Mouse (Mus musculus) intestine, embryonic 16.5 days (tissue): ENCODE results near the gene Elmod2. TPM values are rescaled to one million over a fixed set of nuclear protein-coding genes. Genes with fewer than 3 reads are reported as not detected.

ENCODE experiments used
- ATAC-seq: fragments of 200-750 bp; cut with Nextera tagmentation; 2 replicates; pipeline ENCODE4 v1.8.0; 2017; ENCODE audit warnings: moderate TSS enrichment, moderate library complexity
- H3K27ac ChIP-seq: fragments of 300-500 bp; sonication (generic); 2 replicates; pipeline ENCODE4 v1.5.1; 2014; ENCODE audit warnings: mild to moderate bottlenecking, low read length
- H3K27me3 ChIP-seq: fragments of 300-500 bp; sonication (generic); replicated peaks from 2 replicates; pipeline ENCODE4 v1.6.1; 2014; ENCODE audit warnings: low read length, control low read depth, mixed read lengths; ENCODE audit not compliant: control insufficient read depth, insufficient read depth
- H3K36me3 ChIP-seq: fragments of 300-500 bp; sonication (generic); 2 replicates; pipeline ENCODE4 v1.6.1; 2014; ENCODE audit warnings: low read length, control low read depth; ENCODE audit not compliant: control insufficient read depth, insufficient read depth
- H3K4me1 ChIP-seq: fragments of 300-500 bp; sonication (generic); 2 replicates; pipeline ENCODE4 v1.6.1; 2014; ENCODE audit warnings: low read length, control low read depth, mixed read lengths; ENCODE audit not compliant: control insufficient read depth, insufficient read depth
- H3K4me2 ChIP-seq: fragments of 300-500 bp; sonication (generic); 2 replicates; pipeline ENCODE4 v1.6.1; 2014; ENCODE audit warnings: low read depth, low read length, control low read depth
- H3K4me3 ChIP-seq: fragments of 300-500 bp; sonication (generic); 2 replicates; pipeline ENCODE4 v1.5.1; 2014; ENCODE audit warnings: mild to moderate bottlenecking, low read length
- H3K9ac ChIP-seq: fragments of 300-500 bp; sonication (generic); 2 replicates; pipeline ENCODE4 v1.6.1; 2014; ENCODE audit warnings: low read depth, low read length
- H3K9me3 ChIP-seq: fragments of 300-500 bp; sonication (generic); 2 replicates; pipeline ENCODE4 v1.6.1; 2016; ENCODE audit warnings: low read length, control low read depth; ENCODE audit not compliant: control insufficient read depth
- WGBS: fragments of 180-500 bp; shearing (Covaris S2); extraction: QIAGEN DNeasy Blood & Tissue Kit; methylation state at CpG from one replicate; pipeline ENCODE4 v1.1.7; 2014; 5-methylcytosine and 5-hydroxymethylcytosine counted together
- polyA plus RNA-seq: library from polyadenylated mRNA; unstranded; fragments of >200 nt; fragmentation: Nextera tagmentation; extraction: Ambion mirVana; gene quantifications from 2 replicates; pipeline ENCODE4 v1.2.1, GENCODE M21; 2015

The Elmod2 gene
- 10.0 and 11.6 TPM in 2 replicates for polyA plus RNA-seq

DNA sequence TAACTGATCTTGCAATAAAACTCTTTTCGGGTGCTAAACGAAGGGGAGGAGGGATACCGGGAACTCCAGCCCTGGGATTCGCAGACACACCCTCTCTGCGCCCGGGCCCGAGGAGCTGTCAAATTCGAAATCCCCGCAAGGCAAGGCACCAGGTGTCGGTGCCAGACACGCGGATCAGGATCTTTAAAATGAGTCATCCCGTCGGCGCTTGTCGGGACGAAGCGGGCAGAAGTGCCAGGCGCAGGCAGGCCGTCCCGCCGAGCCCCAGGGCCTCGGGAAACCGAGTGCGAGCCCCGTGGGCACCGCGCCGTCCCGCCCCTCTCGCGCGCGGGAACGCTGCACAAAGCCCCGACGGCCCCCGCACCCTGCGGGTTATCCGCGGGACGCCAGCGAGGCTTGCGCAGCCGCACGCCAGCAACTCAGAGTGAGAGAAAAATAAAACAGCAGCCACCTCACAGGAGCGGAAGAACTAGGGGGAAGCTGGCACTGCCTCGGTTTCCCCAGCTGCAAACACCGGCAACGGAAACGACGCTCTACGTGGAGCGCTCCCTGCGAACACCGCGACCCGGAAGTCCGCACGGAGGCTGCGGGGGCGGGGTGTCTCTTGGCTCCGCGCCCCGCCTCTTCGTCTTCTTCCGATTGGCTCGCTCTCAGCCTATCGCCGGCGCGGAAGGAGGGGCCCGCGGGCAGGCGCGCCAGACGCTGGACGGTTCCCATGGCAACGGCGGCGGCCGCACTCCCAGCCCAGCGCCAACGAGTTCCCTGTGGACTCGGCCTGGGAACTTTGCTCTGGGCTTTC, at the start of gene Elmod2:
Gene Elmod2, minus strand, starts transcription at position 588 of the 799 bp plus-strand sequence.
- no peaks in the 10 kb centered on the region; the same call in 1 of the 2 replicates for H3K27me3 ChIP-seq
- no peaks in the 10 kb centered on the region for H3K9me3 ChIP-seq
- no peaks in the 10 kb centered on the region for H3K4me1 ChIP-seq
- peak within 1 kb of the TSS; percentile 51; the same call in 1 of the 2 replicates for H3K27ac ChIP-seq
- WGBS: under 1% methylated on average over 85 of the region's 85 CpGs
- peak within 1 kb of the TSS; percentile 93 for H3K4me3 ChIP-seq
- H3K4me2 ChIP-seq: peak within 1 kb of the TSS; percentile 93
- H3K36me3 ChIP-seq: no peaks in the 10 kb centered on the region
- ATAC-seq: peak; percentile 99
- H3K9ac ChIP-seq: peak within 1 kb of the TSS; percentile 89

DNA sequence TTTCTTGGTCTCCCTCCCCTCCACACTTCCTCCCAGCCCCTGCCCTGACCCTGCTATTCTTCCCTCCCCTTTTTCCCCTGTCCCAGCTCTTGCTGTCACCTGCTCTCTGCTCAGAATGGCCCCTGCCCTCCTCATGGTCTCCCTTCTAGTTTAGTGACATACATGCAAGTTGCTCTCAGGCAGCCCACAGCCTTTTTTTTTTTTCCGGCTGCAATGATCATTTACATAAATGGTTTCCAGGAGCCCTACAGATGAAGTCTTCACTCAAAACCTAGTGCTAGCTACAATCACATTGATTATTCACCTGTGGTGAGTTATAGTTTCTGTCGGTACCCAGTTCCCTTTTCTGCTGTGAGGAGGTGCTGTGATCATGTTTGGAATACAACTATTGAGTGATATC, 48.7 kb upstream of the Elmod2 start:
- H3K36me3 ChIP-seq: no peaks in the 10 kb centered on the region
- 84% methylated on average over 2 of the region's 2 CpGs for WGBS
- ATAC-seq: no peak

GRCm38 (mm10) chr8:83380141-83380540, 47.9 kb upstream of the Elmod2 start:
- Histone ChIP-seq H3K4me2 (no peak overlapping the region), H3K27ac (no peak overlapping the region), H3K4me1 (no peaks in the 10 kb centered on the region), H3K36me3 (no peaks in the 10 kb centered on the region), H3K9ac (no peak overlapping the region), H3K4me3 (no peak overlapping the region), H3K27me3 (no peaks in the 10 kb centered on the region), H3K9me3 (no peaks in the 10 kb centered on the region)
- WGBS: 46% methylated on average over 4 of the region's 4 CpGs
- no peak for ATAC-seq

More for the DNA sequence above, 48.7 kb upstream of the Elmod2 start:
- Histone ChIP-seq H3K9me3 (no peaks in the 10 kb centered on the region), H3K4me3 (no peak overlapping the region), H3K4me1 (no peaks in the 10 kb centered on the region), H3K4me2 (no peak overlapping the region), H3K27me3 (no peaks in the 10 kb centered on the region), H3K9ac (no peak overlapping the region), H3K27ac (no peak overlapping the region)

- H3K36me3 ChIP-seq: no peaks in the 10 kb centered on the region
- ATAC-seq: no peak
These were observed 44.9 kb upstream of the Elmod2 start for GRCm38 (mm10) chr8:83377231-83377630.

DNA sequence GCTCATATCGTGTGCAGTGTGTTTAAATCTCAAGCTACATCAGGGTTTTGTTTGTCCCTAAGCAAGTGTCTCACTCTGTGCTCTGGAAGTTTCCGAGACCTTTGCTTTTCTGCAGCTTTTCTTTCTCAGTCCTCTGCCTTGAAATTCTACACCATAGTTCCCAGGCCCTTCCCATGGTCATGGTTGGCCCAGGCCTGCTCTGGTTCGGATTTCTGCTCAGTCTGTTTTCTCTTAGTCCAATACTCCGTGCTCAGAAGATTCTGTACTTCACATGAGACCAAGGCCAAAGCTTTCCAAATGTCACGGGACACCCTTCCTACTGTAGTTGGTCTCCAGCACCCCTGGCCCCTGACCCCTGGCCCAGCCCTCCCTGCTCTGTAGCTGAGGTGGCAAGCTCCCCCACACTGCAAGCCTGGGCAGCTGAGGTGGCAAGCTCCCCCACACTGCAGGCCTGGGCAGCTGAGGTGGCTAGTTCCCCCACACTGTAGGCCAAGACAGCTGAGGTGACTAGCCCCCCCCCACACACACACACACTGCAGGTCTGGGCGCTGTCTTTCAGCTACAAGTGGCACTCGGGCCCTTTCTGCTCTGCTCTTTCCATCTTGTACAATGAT, 31.0 kb upstream of the Elmod2 start:
- ATAC-seq: no peak

More at GRCm38 (mm10) chr8:83377231-83377630, 44.9 kb upstream of the Elmod2 start:
- Histone ChIP-seq H3K9me3 (no peaks in the 10 kb centered on the region), H3K9ac (no peak overlapping the region), H3K4me2 (no peak overlapping the region), H3K27me3 (no peaks in the 10 kb centered on the region), H3K4me1 (no peaks in the 10 kb centered on the region), H3K4me3 (no peak overlapping the region), H3K27ac (no peak overlapping the region)

DNA sequence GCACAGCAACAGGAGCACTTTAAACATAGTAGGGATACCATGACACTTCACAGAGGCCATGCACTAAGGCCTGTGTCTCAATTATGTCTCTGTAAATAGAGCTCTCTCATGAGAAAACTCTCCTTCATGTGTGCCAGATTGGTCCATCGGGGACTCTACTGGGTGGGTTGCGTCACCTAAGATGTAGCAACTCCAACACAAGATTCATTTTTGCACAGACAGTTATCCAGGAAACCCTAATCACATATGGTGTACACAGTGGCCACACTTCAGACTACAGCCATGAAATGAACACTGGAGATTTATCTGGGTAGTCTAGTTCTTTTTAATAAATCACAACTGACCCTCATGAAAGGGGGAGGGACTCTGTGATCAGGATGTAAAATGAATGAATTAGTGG, 19.0 kb upstream of the Elmod2 start:
- no peak overlapping the region for H3K27ac ChIP-seq
- H3K36me3 ChIP-seq: no peaks in the 10 kb centered on the region
- no peak overlapping the region for H3K9ac ChIP-seq
- H3K4me3 ChIP-seq: no peak overlapping the region
- H3K4me1 ChIP-seq: no peaks in the 10 kb centered on the region
- WGBS: 95% methylated on average over 2 of the region's 2 CpGs
- no peak overlapping the region for H3K4me2 ChIP-seq
- no peak for ATAC-seq
- no peaks in the 10 kb centered on the region for H3K27me3 ChIP-seq
- H3K9me3 ChIP-seq: no peaks in the 10 kb centered on the region

More for the DNA sequence above, 31.0 kb upstream of the Elmod2 start:
- Histone ChIP-seq H3K9ac (no peak overlapping the region), H3K4me1 (no peaks in the 10 kb centered on the region), H3K4me2 (no peak overlapping the region), H3K27me3 (no peaks in the 10 kb centered on the region), H3K9me3 (no peaks in the 10 kb centered on the region), H3K4me3 (no peak overlapping the region), H3K36me3 (no peaks in the 10 kb centered on the region), H3K27ac (no peak overlapping the region)
- WGBS: 67% methylated on average over 7 of the region's 7 CpGs

DNA sequence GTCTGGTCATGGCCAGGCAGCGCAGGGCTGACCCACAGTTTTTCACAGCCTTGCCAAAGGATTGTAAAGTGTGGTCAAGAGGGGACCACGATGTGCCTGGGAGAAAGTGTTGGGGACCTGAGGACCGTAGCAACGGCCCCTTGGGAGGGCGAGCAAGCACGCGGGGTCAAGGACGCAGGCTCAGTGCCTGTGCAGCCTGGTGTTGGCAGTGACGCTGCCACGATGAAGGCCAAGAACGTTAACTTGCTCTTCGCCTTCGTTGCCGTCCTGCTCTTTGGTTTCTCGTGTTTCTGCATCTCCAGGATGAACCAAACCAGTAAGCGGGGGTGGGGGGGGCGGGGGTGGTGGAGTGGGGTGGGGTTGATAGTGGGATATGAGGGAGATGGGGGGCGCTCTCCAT, 16.0 kb upstream of the Elmod2 start, which contains the start of gene Mgat4d:
Gene Mgat4d, plus strand, starts transcription at position 209 of the 400 bp plus-strand sequence.
- Histone ChIP-seq H3K27ac (no peak within 1 kb of the TSS), H3K9ac (no peak within 1 kb of the TSS), H3K9me3 (no peaks in the 10 kb centered on the region), H3K4me3 (no peak within 1 kb of the TSS), H3K4me2 (no peak within 1 kb of the TSS), H3K4me1 (no peaks in the 10 kb centered on the region), H3K27me3 (no peaks in the 10 kb centered on the region), H3K36me3 (no peaks in the 10 kb centered on the region)
- whole genome bisulfite sequencing: 80% methylated on average over 17 of the region's 18 CpGs
- ATAC-seq: no peak

DNA sequence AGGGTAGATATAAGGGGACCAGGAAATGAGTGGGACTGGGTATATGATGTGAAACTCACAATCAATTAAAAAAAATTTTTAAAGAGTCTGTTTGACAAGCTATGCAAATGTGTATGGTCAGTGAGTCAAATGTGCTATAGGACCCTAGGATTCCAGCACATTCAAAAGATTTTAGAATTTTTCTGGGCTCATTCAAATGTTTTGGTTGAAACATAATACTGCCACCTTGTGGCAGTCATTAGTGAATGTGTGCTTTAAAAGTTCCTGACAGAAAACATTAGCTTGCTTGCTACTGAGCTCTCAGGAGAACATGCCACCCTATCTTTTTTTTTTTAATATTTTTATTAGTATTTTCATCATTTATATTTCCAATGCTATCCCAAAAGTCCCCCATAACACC, 10.4 kb upstream of the Elmod2 start:
- H3K9ac ChIP-seq: no peak overlapping the region
- H3K9me3 ChIP-seq: no peaks in the 10 kb centered on the region
- H3K27ac ChIP-seq: no peak overlapping the region
- no peak overlapping the region for H3K4me3 ChIP-seq
- H3K4me1 ChIP-seq: no peaks in the 10 kb centered on the region
- no peaks in the 10 kb centered on the region for H3K36me3 ChIP-seq
- no peak for ATAC-seq
- H3K4me2 ChIP-seq: no peak overlapping the region
- no peaks in the 10 kb centered on the region for H3K27me3 ChIP-seq

DNA sequence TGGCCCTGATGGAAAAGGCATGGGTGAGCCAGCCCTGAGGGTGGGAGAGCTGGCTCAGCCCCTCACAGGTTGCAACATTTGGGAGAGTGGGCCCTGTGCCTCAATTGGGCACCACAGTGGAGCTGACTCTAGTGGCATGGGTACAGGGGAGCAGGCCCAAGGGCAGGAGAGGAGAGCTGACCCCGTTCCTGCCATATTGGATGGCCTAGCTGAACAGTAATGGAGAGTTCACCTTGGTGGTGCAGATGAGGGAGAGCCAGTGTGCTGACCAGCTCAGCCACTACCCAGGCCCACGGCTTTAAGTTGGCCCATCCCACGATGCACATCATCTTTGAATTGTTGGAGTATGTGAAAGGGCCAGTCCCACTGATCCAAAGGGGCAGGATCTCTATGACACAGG, 9.8 kb upstream of the Elmod2 start:
- 90% methylated on average over 3 of the region's 3 CpGs for WGBS
- H3K27me3 ChIP-seq: no peaks in the 10 kb centered on the region
- H3K9me3 ChIP-seq: no peaks in the 10 kb centered on the region
- H3K9ac ChIP-seq: no peak overlapping the region
- no peaks in the 10 kb centered on the region for H3K4me1 ChIP-seq
- no peak overlapping the region for H3K4me3 ChIP-seq
- no peak overlapping the region for H3K27ac ChIP-seq
- no peaks in the 10 kb centered on the region for H3K36me3 ChIP-seq
- H3K4me2 ChIP-seq: no peak overlapping the region
- ATAC-seq: no peak
